Mouse (Mus musculus): ENCODE results near the gene Nes.
A peak's percentile ranks its signal among the peaks of the same experiment; 100 is the strongest.

GRCm38 (mm10) chr3:87982836-87983601 is 12.1 kb downstream of the Nes start:
- TF ChIP-seq CTCF (IDR thresholded peaks at IDR 0.05): no peak
- TF ChIP-seq EP300 (IDR thresholded peaks at IDR 0.05): 0 out of 2 replicates have a peak, but pooled peaks have one; percentile 59
